ENCODE assay signal across 9 mouse cellular contexts in genomic region chr12:24724369-24724768, GRCm38 (mm10). TPM values are rescaled to one million over a fixed set of nuclear protein-coding genes. Genes with fewer than 3 reads are reported as not detected.
A peak's percentile ranks its signal among the peaks of the same experiment; 100 is the strongest.
DNase-seq lines count a peak whose midpoint lies in the region; ATAC-seq and TF ChIP-seq lines count a peak whose summit lies in the region.
"Had no signal": no experiment of that assay in that cellular context is flagged by ENCODE, and none has a peak within 500 bp of the region (broad histone marks: within the 10 kb centered on the region; RNA-seq: fewer than 3 reads in every experiment).

No protein-coding gene starts in this region.

- H3K4me3 ChIP-seq in lung, embryonic 14.5 days (ENCODE audit: low read depth, low read length), result no peak overlapping the region
- no peak overlapping the region for H3K4me3 ChIP-seq in lung, adult 2 months (replicated peaks; ENCODE audit: extremely low read depth, low read depth, low read length)
- no peak overlapping the region for H3K4me3 ChIP-seq in liver, embryonic 15.5 days (replicated peaks)
- H3K4me3 ChIP-seq in stomach, embryonic 16.5 days (replicated peaks; ENCODE audit: low read length), result no peak overlapping the region

- H3K9me3 ChIP-seq in lung, embryonic 14.5 days (ENCODE audit: low read depth, low read length), result peaks cover 5% of the 10 kb centered on the region; the same call in 1 of the 2 replicates
- no peaks in the 10 kb centered on the region for H3K9me3 ChIP-seq in liver, embryonic 15.5 days (replicated peaks)
- peaks cover 1% of the 10 kb centered on the region; the same call in 1 of the 2 replicates for H3K9me3 ChIP-seq in stomach, embryonic 16.5 days (replicated peaks; ENCODE audit: control insufficient read depth, low read length)

- no peaks in the 10 kb centered on the region for H3K36me3 ChIP-seq in lung, embryonic 14.5 days (ENCODE audit: insufficient read depth)
- no peaks in the 10 kb centered on the region for H3K36me3 ChIP-seq in liver, embryonic 15.5 days (replicated peaks)
- H3K36me3 ChIP-seq in stomach, embryonic 16.5 days (ENCODE audit: control insufficient read depth, insufficient read depth, low read length), result no peaks in the 10 kb centered on the region

- 14% methylated on average over 2 of the region's 2 CpGs for WGBS in lung, embryonic 14.5 days
- 23% methylated on average over 2 of the region's 2 CpGs for WGBS in lung, adult 2 months
- 23% methylated on average over 2 of the region's 2 CpGs for WGBS in liver, embryonic 15.5 days (ENCODE audit: insufficient replicate concordance)
- WGBS in stomach, embryonic 16.5 days, result 18% methylated on average over 2 of the region's 2 CpGs

- peak overlapping the region; percentile 69 for H3K27ac ChIP-seq in lung, embryonic 14.5 days (ENCODE audit: low read depth)
- no peak overlapping the region for H3K27ac ChIP-seq in liver, embryonic 15.5 days (replicated peaks)
- H3K27ac ChIP-seq in stomach, embryonic 16.5 days (ENCODE audit: low read length), result peak overlapping the region; percentile 91
- H3K27ac ChIP-seq: macrophage had no signal

- H3K4me1 ChIP-seq in lung, embryonic 14.5 days (ENCODE audit: insufficient read depth), result peaks cover 6% of the 10 kb centered on the region; the same call in 1 of the 2 replicates
- peaks cover 3% of the 10 kb centered on the region; the same call in 1 of the 2 replicates for H3K4me1 ChIP-seq in lung, adult 2 months (ENCODE audit: control insufficient read depth, insufficient read depth, low read length)
- H3K4me1 ChIP-seq in liver, embryonic 15.5 days (replicated peaks), result peaks cover 11% of the 10 kb centered on the region; the same call in 1 of the 2 replicates
- peaks cover 14% of the 10 kb centered on the region for H3K4me1 ChIP-seq in stomach, embryonic 16.5 days (ENCODE audit: control insufficient read depth, insufficient read depth, low read length)

- TF ChIP-seq CTCF in lung, embryonic 14.5 days (IDR thresholded peaks at IDR 0.05; ENCODE audit: low read depth), result 0 out of 2 replicates have a peak, but pooled peaks have one; percentile 2
- TF ChIP-seq CTCF in lung, adult 2 months (IDR thresholded peaks at IDR 0.05; ENCODE audit: insufficient read depth, low read length), result no peak

- peak overlapping the region; percentile 31; the same call in 1 of the 2 replicates for H3K4me2 ChIP-seq in lung, embryonic 14.5 days
- H3K4me2 ChIP-seq in liver, embryonic 15.5 days, result no peak overlapping the region
- H3K4me2 ChIP-seq in stomach, embryonic 16.5 days (ENCODE audit: low read depth, low read length), result peak overlapping the region; percentile 31

- no peak for TF ChIP-seq POLR2A in lung, adult 2 months (IDR thresholded peaks at IDR 0.05; ENCODE audit: borderline replicate concordance, extremely low read depth, low read depth, low read length)

- no peaks in the 10 kb centered on the region for H3K27me3 ChIP-seq in lung, embryonic 14.5 days (ENCODE audit: insufficient read depth, low read length)
- no peaks in the 10 kb centered on the region for H3K27me3 ChIP-seq in liver, embryonic 15.5 days
- no peaks in the 10 kb centered on the region for H3K27me3 ChIP-seq in stomach, embryonic 16.5 days (ENCODE audit: control insufficient read depth, insufficient read depth, low read length)

- no peak overlapping the region for H3K9ac ChIP-seq in lung, embryonic 14.5 days
- H3K9ac ChIP-seq in liver, embryonic 15.5 days, result no peak overlapping the region
- H3K9ac ChIP-seq in stomach, embryonic 16.5 days (ENCODE audit: low read length), result 0 out of 2 replicates have a peak overlapping the region, but pooled peaks have one; percentile 29

- peak; percentile 78 for DNase-seq in lung, embryonic 14.5 days
- DNase-seq in lung, adult 2 months, result no peak
- peak; percentile 93 for DNase-seq in gonadal fat pad, adult 2 months (ENCODE audit: low read depth)
- DNase-seq in adrenal gland, adult 18-20 months (ENCODE audit: low spot score in 2 of 2), result no peak
- DNase-seq in urinary bladder, postnatal 25 days (ENCODE audit: low spot score), result no peak

- peak; percentile 98 for ATAC-seq in lung, embryonic 14.5 days (ENCODE audit: insufficient read depth)
- ATAC-seq in liver, embryonic 15.5 days (ENCODE audit: insufficient read depth), result 0 out of 2 replicates have a peak, but pooled peaks have one; percentile 15
- peak; percentile 92 for ATAC-seq in stomach, embryonic 16.5 days (ENCODE audit: insufficient read depth, low FRiP score)
- ATAC-seq in erythroblast, adult 5-6 weeks (replicated peaks; ENCODE audit: low FRiP score, poor library complexity, severe bottlenecking), result no peak

RNA-seq across cellular contexts. Expression of gene Rrm2, which starts 16.3 kb away (rescaled TPM):
- 219 and 221 TPM in 2 replicates for polyA plus RNA-seq in lung, embryonic 14.5 days (2014; fragmentation: Nextera tagmentation; extraction: Ambion mirVana)
- 1.6 and 2.1 TPM in 2 replicates for polyA plus RNA-seq in lung, adult 2 months (2012; rRNA removed)
- 2.0 and 2.4 TPM in 2 replicates for polyA plus RNA-seq in gonadal fat pad, adult 2 months (2012; rRNA removed)
- polyA plus RNA-seq in liver, embryonic 15.5 days (2015; fragmentation: Nextera tagmentation; extraction: Ambion mirVana), result 444 and 469 TPM in 2 replicates
- polyA plus RNA-seq in stomach, embryonic 16.5 days (2015; fragmentation: Nextera tagmentation; extraction: Ambion mirVana), result 139 and 145 TPM in 2 replicates
- 113 and 145 TPM in 2 replicates for total RNA-seq in erythroblast, adult 5-6 weeks (2015; ENCODE audit: low replicate concordance)
- total RNA-seq in erythroblast, adult 5-6 weeks (2017; ENCODE audit: low replicate concordance), result 150 and 198 TPM in 2 replicates
- 1 to 10 TPM; 4.6 to 5.1 TPM for total RNA-seq in adrenal gland, adult 18-20 months (2021)

RNA-seq across cellular contexts. Expression of gene Cys1, which starts 42.8 kb away (rescaled TPM):
- polyA plus RNA-seq in lung, embryonic 14.5 days (2014; fragmentation: Nextera tagmentation; extraction: Ambion mirVana), result 1.3 and 2.4 TPM in 2 replicates
- polyA plus RNA-seq in lung, adult 2 months (2012; rRNA removed), result 16.7 and 22.5 TPM in 2 replicates
- 5.2 and 6.1 TPM in 2 replicates for polyA plus RNA-seq in gonadal fat pad, adult 2 months (2012; rRNA removed)
- 0.61 and 0.76 TPM in 2 replicates for polyA plus RNA-seq in liver, embryonic 15.5 days (2015; fragmentation: Nextera tagmentation; extraction: Ambion mirVana)
- 1.8 and 1.9 TPM in 2 replicates for polyA plus RNA-seq in stomach, embryonic 16.5 days (2015; fragmentation: Nextera tagmentation; extraction: Ambion mirVana)
- not detected in 2 replicates for total RNA-seq in erythroblast, adult 5-6 weeks (2015; ENCODE audit: low replicate concordance)
- not detected in 2 replicates for total RNA-seq in erythroblast, adult 5-6 weeks (2017; ENCODE audit: low replicate concordance)
- total RNA-seq in adrenal gland, adult 18-20 months (2021), result 1 to 10 TPM; 3.9 to 6.2 TPM
- polyA plus RNA-seq: macrophage had no signal

Comparison
In these comparisons a context has a peak if more than half of its experiments do, and no peak if none do; other contexts are left out.
1. DNase-seq: peak in lung, embryonic 14.5 days (single experiment) and gonadal fat pad, adult 2 months (single experiment); none in lung, adult 2 months (single experiment), adrenal gland, adult 18-20 months (0 of 2) and urinary bladder, postnatal 25 days (single experiment).
2. RNA of gene Rrm2, which starts 16.3 kb away (polyA plus RNA-seq): 444 to 469 TPM in liver, embryonic 15.5 days, 219 to 221 TPM in lung, embryonic 14.5 days and 139 to 145 TPM in stomach, embryonic 16.5 days; 1.6 to 2.1 TPM in lung, adult 2 months and 2.0 to 2.4 TPM in gonadal fat pad, adult 2 months; every median in the first group is over 10 times any median in the second.